Mouse (Mus musculus): Measurements from ENCODE around the gene Acd. TPM values are rescaled to one million over a fixed set of nuclear protein-coding genes. Genes with fewer than 3 reads are reported as not detected.

The Acd gene
- polyA plus RNA-seq, 1 experiment from 2014 or later: 55.0 TPM

DNA sequence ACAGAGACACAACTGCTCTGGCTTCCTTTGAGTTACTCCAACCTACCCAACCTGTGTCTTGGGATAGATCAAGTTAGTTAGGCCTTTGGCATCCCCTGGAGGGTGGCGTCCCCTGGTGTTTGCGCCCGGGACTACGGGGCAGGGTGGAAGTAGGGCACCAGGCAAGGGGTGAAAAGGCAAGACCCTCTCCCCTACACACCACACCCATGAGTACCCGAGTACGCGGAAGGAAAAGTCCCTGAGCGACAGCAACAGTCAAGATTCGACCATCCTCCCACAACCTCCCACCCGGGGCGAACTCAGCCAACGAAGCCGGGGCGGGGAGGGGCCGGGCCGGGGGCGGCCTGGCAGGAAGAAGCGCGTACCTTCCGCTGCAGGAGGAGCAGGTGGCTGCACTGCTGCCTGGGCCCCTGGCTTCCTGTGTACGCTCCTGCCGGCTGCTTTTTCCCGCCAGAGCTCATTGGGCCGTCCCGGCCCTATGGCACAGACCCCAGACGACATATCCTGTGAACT is 15.1 kb downstream of the Acd start, which contains the start of gene Carmil2:
Gene Carmil2 (plus strand): TSS at position 479 of the 513 bp plus-strand sequence.
- H3K9me3 ChIP-seq (ENCODE audit: control insufficient read depth, low read length): no peaks in the 10 kb centered on the region
- H3K27ac ChIP-seq (ENCODE audit: low read length): no peak within 1 kb of the TSS; the same call in 1 of the 2 replicates
- H3K36me3 ChIP-seq (ENCODE audit: control insufficient read depth, insufficient read depth, low read length): peaks cover 16% of the 10 kb centered on the region
- WGBS: 11% methylated on average over 26 of the region's 26 CpGs
- peak within 1 kb of the TSS; percentile 42 for H3K4me2 ChIP-seq (ENCODE audit: low read depth, low read length)
- no peaks in the 10 kb centered on the region for H3K4me1 ChIP-seq (ENCODE audit: control insufficient read depth, insufficient read depth, low read length)
- H3K27me3 ChIP-seq (replicated peaks; ENCODE audit: control insufficient read depth, insufficient read depth, low read length): no peaks in the 10 kb centered on the region
- H3K9ac ChIP-seq (ENCODE audit: low read depth, low read length): 0 out of 2 replicates have a peak within 1 kb of the TSS, but pooled peaks have one; percentile 24
- H3K4me3 ChIP-seq (ENCODE audit: low read length): peak within 1 kb of the TSS; percentile 25
- ATAC-seq: peak; percentile 51; the same call in 1 of the 2 replicates

DNA sequence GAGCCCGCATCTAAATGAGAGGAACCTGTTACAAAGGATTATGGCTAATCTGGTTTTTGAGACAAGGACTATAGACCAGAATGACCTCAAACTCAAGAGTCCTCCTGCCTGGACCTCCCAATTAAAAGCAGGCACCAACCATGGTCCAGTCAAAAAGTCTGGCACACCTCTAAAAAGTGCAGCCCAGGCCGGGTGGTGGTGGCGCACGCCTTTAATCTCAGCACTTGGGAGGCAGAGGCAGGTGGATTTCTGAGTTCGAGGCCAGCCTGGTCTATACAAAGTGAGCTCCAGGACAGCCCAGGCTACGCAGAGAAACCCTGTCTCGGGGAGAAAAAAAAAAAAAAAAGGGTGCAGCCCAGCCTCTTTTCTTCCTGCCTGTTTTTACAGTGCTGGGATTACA is 15.6 kb downstream of the Acd start:
- 73% methylated on average over 7 of the region's 7 CpGs for WGBS
- Histone ChIP-seq H3K4me3 (ENCODE audit: low read length) (no peak overlapping the region), H3K9me3 (ENCODE audit: control insufficient read depth, low read length) (no peaks in the 10 kb centered on the region), H3K4me1 (ENCODE audit: control insufficient read depth, insufficient read depth, low read length) (no peaks in the 10 kb centered on the region), H3K9ac (ENCODE audit: low read depth, low read length) (no peak overlapping the region), H3K27ac (ENCODE audit: low read length) (no peak overlapping the region), H3K27me3 (replicated peaks; ENCODE audit: control insufficient read depth, insufficient read depth, low read length) (no peaks in the 10 kb centered on the region), H3K4me2 (ENCODE audit: low read depth, low read length) (0 out of 2 replicates have a peak overlapping the region, but pooled peaks have one; percentile 42), H3K36me3 (ENCODE audit: control insufficient read depth, insufficient read depth, low read length) (peaks cover 18% of the 10 kb centered on the region)
- ATAC-seq: no peak

DNA sequence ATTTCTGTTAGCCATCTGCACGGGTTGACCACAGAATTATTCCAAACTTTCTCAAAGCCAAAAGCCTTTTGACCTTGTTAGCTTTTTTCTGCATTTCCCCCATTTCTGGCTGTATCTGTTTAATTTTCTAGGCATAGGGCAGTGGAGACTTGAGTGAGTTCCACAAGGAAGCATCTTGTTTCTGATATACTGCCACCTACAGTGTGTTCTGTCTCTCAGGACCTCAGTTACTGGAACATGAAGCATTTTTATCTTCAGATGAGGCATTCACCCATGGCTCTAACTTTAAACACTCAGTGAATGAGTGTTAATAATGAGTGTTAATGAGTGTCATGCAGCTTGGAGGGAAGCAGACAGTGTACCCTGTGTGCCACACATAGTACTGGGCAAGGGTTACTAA is 23.0 kb downstream of the Acd start:
- peaks cover 27% of the 10 kb centered on the region for H3K36me3 ChIP-seq (ENCODE audit: control insufficient read depth, insufficient read depth, low read length)
- H3K27me3 ChIP-seq (replicated peaks; ENCODE audit: control insufficient read depth, insufficient read depth, low read length): no peaks in the 10 kb centered on the region
- H3K4me3 ChIP-seq (ENCODE audit: low read length): no peak overlapping the region
- ATAC-seq: no peak
- H3K4me1 ChIP-seq (ENCODE audit: control insufficient read depth, insufficient read depth, low read length): no peaks in the 10 kb centered on the region
- no peaks in the 10 kb centered on the region for H3K9me3 ChIP-seq (ENCODE audit: control insufficient read depth, low read length)
- no peak overlapping the region for H3K4me2 ChIP-seq (ENCODE audit: low read depth, low read length)
- no peak overlapping the region for H3K27ac ChIP-seq (ENCODE audit: low read length)
- no peak overlapping the region for H3K9ac ChIP-seq (ENCODE audit: low read depth, low read length)
- WGBS: 72% methylated on average over 1 of the region's 1 CpGs

DNA sequence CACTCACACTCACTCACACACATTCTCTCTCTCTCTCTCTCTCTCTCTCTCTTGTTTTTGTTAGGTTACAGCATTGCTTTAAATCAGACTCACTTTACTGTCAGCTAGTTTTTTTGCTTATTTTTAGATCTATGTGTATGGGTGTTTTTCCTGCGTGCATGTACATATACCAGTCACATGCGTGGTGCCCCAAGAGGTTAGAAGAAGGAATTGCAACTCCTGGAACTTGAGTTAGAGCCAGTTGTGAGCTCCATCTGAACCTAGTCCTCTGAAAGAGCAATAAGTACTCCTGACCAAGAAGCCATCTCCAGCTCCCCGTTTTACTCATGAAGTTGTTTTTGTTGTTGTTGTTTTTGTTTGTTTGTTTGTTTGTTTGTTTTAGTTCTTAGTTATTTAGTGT is 39.7 kb downstream of the Acd start:
- no peaks in the 10 kb centered on the region for H3K9me3 ChIP-seq (ENCODE audit: control insufficient read depth, low read length)
- no peak for ATAC-seq
- 73% methylated on average over 3 of the region's 3 CpGs for WGBS
- H3K4me3 ChIP-seq (ENCODE audit: low read length): no peak overlapping the region
- no peak overlapping the region for H3K4me2 ChIP-seq (ENCODE audit: low read depth, low read length)
- H3K36me3 ChIP-seq (ENCODE audit: control insufficient read depth, insufficient read depth, low read length): peaks cover 16% of the 10 kb centered on the region; the same call in 1 of the 2 replicates
- no peak overlapping the region for H3K27ac ChIP-seq (ENCODE audit: low read length)
- H3K27me3 ChIP-seq (replicated peaks; ENCODE audit: control insufficient read depth, insufficient read depth, low read length): no peaks in the 10 kb centered on the region
- H3K4me1 ChIP-seq (ENCODE audit: control insufficient read depth, insufficient read depth, low read length): no peaks in the 10 kb centered on the region
- H3K9ac ChIP-seq (ENCODE audit: low read depth, low read length): no peak overlapping the region

DNA sequence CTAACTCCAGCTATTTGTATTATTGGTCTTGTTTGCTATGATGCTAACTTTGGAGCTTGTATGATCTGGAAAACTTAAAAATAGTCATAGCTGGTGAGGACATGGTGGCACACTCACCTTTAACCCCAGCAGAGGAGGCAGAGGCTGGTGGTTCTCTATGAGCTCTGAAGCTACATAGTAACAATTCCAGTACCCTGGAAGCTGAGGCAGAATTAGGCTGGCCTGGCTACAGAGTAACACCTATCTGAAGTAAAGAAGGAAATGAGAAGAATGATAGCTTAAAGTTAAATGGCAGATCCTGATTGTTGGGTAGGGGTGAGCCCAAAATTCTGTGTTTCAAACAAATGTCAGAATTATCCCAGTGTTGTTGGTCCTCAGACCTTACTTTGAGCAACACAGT is 43.3 kb downstream of the Acd start:
- no peak overlapping the region for H3K4me3 ChIP-seq (ENCODE audit: low read length)
- ATAC-seq: no peak

DNA sequence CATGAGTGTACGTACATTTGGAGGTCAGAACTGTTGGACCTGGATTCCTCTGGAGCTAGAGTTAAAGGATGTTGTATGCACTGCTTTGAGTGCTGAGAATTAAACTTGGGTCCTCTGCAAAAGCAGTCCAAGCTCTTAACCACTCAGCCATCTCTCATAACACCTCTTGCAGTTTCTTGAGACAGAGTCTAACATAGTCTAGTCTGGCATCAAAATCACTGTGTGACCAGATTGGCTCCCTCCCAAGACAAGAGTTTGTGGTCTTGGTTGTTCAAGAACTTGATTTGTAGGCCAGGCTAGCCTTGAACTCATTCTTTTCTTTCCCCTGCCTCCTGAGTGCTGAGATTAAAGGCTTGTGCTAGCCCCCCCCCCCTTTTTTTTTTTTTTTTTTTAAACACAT is 52.0 kb downstream of the Acd start:
- Histone ChIP-seq H3K4me1 (ENCODE audit: control insufficient read depth, insufficient read depth, low read length) (peaks cover 3% of the 10 kb centered on the region; the same call in 1 of the 2 replicates), H3K4me2 (ENCODE audit: low read depth, low read length) (no peak overlapping the region), H3K27me3 (replicated peaks; ENCODE audit: control insufficient read depth, insufficient read depth, low read length) (no peaks in the 10 kb centered on the region), H3K9ac (ENCODE audit: low read depth, low read length) (no peak overlapping the region), H3K9me3 (ENCODE audit: control insufficient read depth, low read length) (no peaks in the 10 kb centered on the region), H3K36me3 (ENCODE audit: control insufficient read depth, insufficient read depth, low read length) (0 out of 2 replicates have a peak, but pooled peaks cover 4% of the 10 kb centered on the region), H3K4me3 (ENCODE audit: low read length) (no peak overlapping the region), H3K27ac (ENCODE audit: low read length) (no peak overlapping the region)
- 95% methylated on average over 1 of the region's 1 CpGs for WGBS
- ATAC-seq: no peak

More for the DNA sequence above, 43.3 kb downstream of the Acd start:
- Histone ChIP-seq H3K4me1 (ENCODE audit: control insufficient read depth, insufficient read depth, low read length) (no peaks in the 10 kb centered on the region), H3K4me2 (ENCODE audit: low read depth, low read length) (no peak overlapping the region), H3K9me3 (ENCODE audit: control insufficient read depth, low read length) (no peaks in the 10 kb centered on the region), H3K27me3 (replicated peaks; ENCODE audit: control insufficient read depth, insufficient read depth, low read length) (no peaks in the 10 kb centered on the region), H3K36me3 (ENCODE audit: control insufficient read depth, insufficient read depth, low read length) (peaks cover 8% of the 10 kb centered on the region), H3K9ac (ENCODE audit: low read depth, low read length) (no peak overlapping the region), H3K27ac (ENCODE audit: low read length) (no peak overlapping the region)

Other genes starting within 250 kb of the Acd start
- 41.9 and 42.3 TPM in 2 replicates for gene Tppp3, start 229.6 kb downstream of the Acd start, polyA plus RNA-seq (2015; fragmentation: Nextera tagmentation; extraction: Ambion mirVana)
- gene Zdhhc1, start 204.2 kb downstream of the Acd start, polyA plus RNA-seq (2015; fragmentation: Nextera tagmentation; extraction: Ambion mirVana): 17.5 and 18.5 TPM in 2 replicates
- gene Hsd11b2, start 182.3 kb downstream of the Acd start, polyA plus RNA-seq (2015; fragmentation: Nextera tagmentation; extraction: Ambion mirVana): 1.9 and 2.3 TPM in 2 replicates
- gene Atp6v0d1, start 135.1 kb downstream of the Acd start, polyA plus RNA-seq (2015; fragmentation: Nextera tagmentation; extraction: Ambion mirVana): 115 and 125 TPM in 2 replicates
- gene Ripor1, start 95.8 kb downstream of the Acd start, polyA plus RNA-seq (2015; fragmentation: Nextera tagmentation; extraction: Ambion mirVana): 17.1 and 17.8 TPM in 2 replicates
- gene Ctcf, start 64.5 kb downstream of the Acd start, polyA plus RNA-seq (2015; fragmentation: Nextera tagmentation; extraction: Ambion mirVana): 73.7 and 86.4 TPM in 2 replicates
- 0.66 and 0.92 TPM in 2 replicates for gene Agrp, start 63.7 kb downstream of the Acd start, polyA plus RNA-seq (2015; fragmentation: Nextera tagmentation; extraction: Ambion mirVana)
- 0.64 and 0.79 TPM in 2 replicates for gene Carmil2, start 14.8 kb downstream of the Acd start, polyA plus RNA-seq (2015; fragmentation: Nextera tagmentation; extraction: Ambion mirVana)
- gene Pard6a, start within 50 bp of the Acd start, polyA plus RNA-seq (2015; fragmentation: Nextera tagmentation; extraction: Ambion mirVana): 12.0 and 12.6 TPM in 2 replicates
- gene 4933405L10Rik, start 6.6 kb upstream of the Acd start, polyA plus RNA-seq (2015; fragmentation: Nextera tagmentation; extraction: Ambion mirVana): not detected in 2 replicates
- gene Enkd1, start 7.1 kb upstream of the Acd start, polyA plus RNA-seq (2015; fragmentation: Nextera tagmentation; extraction: Ambion mirVana): 11.2 and 13.6 TPM in 2 replicates
- 8.7 and 10.9 TPM in 2 replicates for gene Gfod2, start 57.6 kb upstream of the Acd start, polyA plus RNA-seq (2015; fragmentation: Nextera tagmentation; extraction: Ambion mirVana)
- gene Ranbp10, start 126.2 kb upstream of the Acd start, polyA plus RNA-seq (2015; fragmentation: Nextera tagmentation; extraction: Ambion mirVana): 7.1 and 8.2 TPM in 2 replicates
- not detected in 2 replicates for gene Tsnaxip1, start 126.6 kb upstream of the Acd start, polyA plus RNA-seq (2015; fragmentation: Nextera tagmentation; extraction: Ambion mirVana)
- 25.5 and 28.9 TPM in 2 replicates for gene Cenpt, start 152.2 kb upstream of the Acd start, polyA plus RNA-seq (2015; fragmentation: Nextera tagmentation; extraction: Ambion mirVana)
- 49.4 and 49.6 TPM in 2 replicates for gene Thap11, start 154.0 kb upstream of the Acd start, polyA plus RNA-seq (2015; fragmentation: Nextera tagmentation; extraction: Ambion mirVana)
- 165 and 207 TPM in 2 replicates for gene Nutf2, start 159.5 kb upstream of the Acd start, polyA plus RNA-seq (2015; fragmentation: Nextera tagmentation; extraction: Ambion mirVana)
- gene Edc4, start 179.8 kb upstream of the Acd start, polyA plus RNA-seq (2015; fragmentation: Nextera tagmentation; extraction: Ambion mirVana): 31.6 and 34.9 TPM in 2 replicates
- gene Nrn1l, start 192.5 kb upstream of the Acd start, polyA plus RNA-seq (2015; fragmentation: Nextera tagmentation; extraction: Ambion mirVana): 0.29 and 0.33 TPM in 2 replicates
- gene Pskh1, start 199.3 kb upstream of the Acd start, polyA plus RNA-seq (2015; fragmentation: Nextera tagmentation; extraction: Ambion mirVana): 25.6 and 26.6 TPM in 2 replicates
- gene Ctrl, start 232.8 kb upstream of the Acd start, polyA plus RNA-seq (2015; fragmentation: Nextera tagmentation; extraction: Ambion mirVana): 3.1 and 6.2 TPM in 2 replicates
- 115 and 116 TPM in 2 replicates for gene Psmb10, start 237.3 kb upstream of the Acd start, polyA plus RNA-seq (2015; fragmentation: Nextera tagmentation; extraction: Ambion mirVana)
- 1.7 and 2.8 TPM in 2 replicates for gene Lcat, start 242.3 kb upstream of the Acd start, polyA plus RNA-seq (2015; fragmentation: Nextera tagmentation; extraction: Ambion mirVana)

All from intestine, embryonic 16.5 days (tissue).